Mouse (Mus musculus): ENCODE measurements around the gene Rpl31. TPM values are rescaled to one million over a fixed set of nuclear protein-coding genes. Genes with fewer than 3 reads are reported as not detected.
A peak's percentile ranks its signal among the peaks of the same experiment; 100 is the strongest.

The Rpl31 gene
- polyA plus RNA-seq, 1 experiment from 2014 or later, result 451 TPM

- Histone ChIP-seq H3K4me2 (ENCODE audit: low read depth) (no peak overlapping the region), H3K9me3 (ENCODE audit: control insufficient read depth, low read length) (no peaks in the 10 kb centered on the region), H3K9ac (ENCODE audit: low read length) (no peak overlapping the region), H3K27ac (ENCODE audit: low read depth, low read length) (no peak overlapping the region), H3K36me3 (ENCODE audit: control insufficient read depth, insufficient read depth, low read length) (no peaks in the 10 kb centered on the region), H3K4me3 (ENCODE audit: low read depth, low read length) (no peak overlapping the region), H3K4me1 (ENCODE audit: control insufficient read depth, insufficient read depth, low read length) (no peaks in the 10 kb centered on the region), H3K27me3 (ENCODE audit: control insufficient read depth, insufficient read depth, low read length) (no peaks in the 10 kb centered on the region)
- no peak for DNase-seq (ENCODE audit: low spot score)
- WGBS, result 75% methylated on average over 3 of the region's 3 CpGs
- ATAC-seq (ENCODE audit: insufficient read depth, low FRiP score, low TSS enrichment), result no peak
These were observed 18.8 kb downstream of the Rpl31 start for GRCm38 (mm10) chr1:39386456-39386855.

GRCm38 (mm10) chr1:39387497-39387896 is 19.9 kb downstream of the Rpl31 start:
- no peaks in the 10 kb centered on the region for H3K9me3 ChIP-seq (ENCODE audit: control insufficient read depth, low read length)
- H3K27ac ChIP-seq (ENCODE audit: low read depth, low read length), result no peak overlapping the region
- H3K4me3 ChIP-seq (ENCODE audit: low read depth, low read length), result no peak overlapping the region
- ATAC-seq (ENCODE audit: insufficient read depth, low FRiP score, low TSS enrichment), result no peak
- DNase-seq (ENCODE audit: low spot score), result no peak
- H3K27me3 ChIP-seq (ENCODE audit: control insufficient read depth, insufficient read depth, low read length), result no peaks in the 10 kb centered on the region
- no peak overlapping the region for H3K9ac ChIP-seq (ENCODE audit: low read length)
- WGBS, result 90% methylated on average over 4 of the region's 4 CpGs
- H3K4me2 ChIP-seq (ENCODE audit: low read depth), result no peak overlapping the region
- H3K4me1 ChIP-seq (ENCODE audit: control insufficient read depth, insufficient read depth, low read length), result no peaks in the 10 kb centered on the region
- no peaks in the 10 kb centered on the region for H3K36me3 ChIP-seq (ENCODE audit: control insufficient read depth, insufficient read depth, low read length)

GRCm38 (mm10) chr1:39388163-39388562 is 20.5 kb downstream of the Rpl31 start:
- WGBS, result 86% methylated on average over 2 of the region's 2 CpGs
- H3K9me3 ChIP-seq (ENCODE audit: control insufficient read depth, low read length), result no peaks in the 10 kb centered on the region
- H3K27ac ChIP-seq (ENCODE audit: low read depth, low read length), result no peak overlapping the region
- no peaks in the 10 kb centered on the region for H3K27me3 ChIP-seq (ENCODE audit: control insufficient read depth, insufficient read depth, low read length)
- DNase-seq (ENCODE audit: low spot score) (no peak), ATAC-seq (ENCODE audit: insufficient read depth, low FRiP score, low TSS enrichment) (no peak)
- no peak overlapping the region for H3K4me2 ChIP-seq (ENCODE audit: low read depth)
- no peak overlapping the region for H3K4me3 ChIP-seq (ENCODE audit: low read depth, low read length)
- no peaks in the 10 kb centered on the region for H3K4me1 ChIP-seq (ENCODE audit: control insufficient read depth, insufficient read depth, low read length)
- no peak overlapping the region for H3K9ac ChIP-seq (ENCODE audit: low read length)
- H3K36me3 ChIP-seq (ENCODE audit: control insufficient read depth, insufficient read depth, low read length), result no peaks in the 10 kb centered on the region

GRCm38 (mm10) chr1:39389338-39389737 is 21.7 kb downstream of the Rpl31 start:
- H3K27ac ChIP-seq (ENCODE audit: low read depth, low read length), result no peak overlapping the region
- no peaks in the 10 kb centered on the region for H3K27me3 ChIP-seq (ENCODE audit: control insufficient read depth, insufficient read depth, low read length)
- DNase-seq (ENCODE audit: low spot score), result no peak
- H3K9me3 ChIP-seq (ENCODE audit: control insufficient read depth, low read length), result no peaks in the 10 kb centered on the region
- no peak overlapping the region for H3K9ac ChIP-seq (ENCODE audit: low read length)
- no peak overlapping the region for H3K4me2 ChIP-seq (ENCODE audit: low read depth)
- H3K4me3 ChIP-seq (ENCODE audit: low read depth, low read length), result no peak overlapping the region
- no peaks in the 10 kb centered on the region for H3K4me1 ChIP-seq (ENCODE audit: control insufficient read depth, insufficient read depth, low read length)
- WGBS, result 94% methylated on average over 11 of the region's 11 CpGs
- ATAC-seq (ENCODE audit: insufficient read depth, low FRiP score, low TSS enrichment), result no peak
- no peaks in the 10 kb centered on the region for H3K36me3 ChIP-seq (ENCODE audit: control insufficient read depth, insufficient read depth, low read length)

GRCm38 (mm10) chr1:39391652-39392051 is 24.0 kb downstream of the Rpl31 start:
- 85% methylated on average over 6 of the region's 6 CpGs for WGBS
- no peak overlapping the region for H3K4me2 ChIP-seq (ENCODE audit: low read depth)
- no peaks in the 10 kb centered on the region for H3K9me3 ChIP-seq (ENCODE audit: control insufficient read depth, low read length)
- H3K27me3 ChIP-seq (ENCODE audit: control insufficient read depth, insufficient read depth, low read length), result no peaks in the 10 kb centered on the region
- ATAC-seq (ENCODE audit: insufficient read depth, low FRiP score, low TSS enrichment), result no peak
- H3K9ac ChIP-seq (ENCODE audit: low read length), result no peak overlapping the region
- H3K36me3 ChIP-seq (ENCODE audit: control insufficient read depth, insufficient read depth, low read length), result no peaks in the 10 kb centered on the region
- H3K4me3 ChIP-seq (ENCODE audit: low read depth, low read length), result no peak overlapping the region
- H3K27ac ChIP-seq (ENCODE audit: low read depth, low read length), result no peak overlapping the region
- no peaks in the 10 kb centered on the region for H3K4me1 ChIP-seq (ENCODE audit: control insufficient read depth, insufficient read depth, low read length)
- no peak for DNase-seq (ENCODE audit: low spot score)

- no peaks in the 10 kb centered on the region for H3K9me3 ChIP-seq (ENCODE audit: control insufficient read depth, low read length)
- WGBS, result 58% methylated on average over 3 of the region's 3 CpGs
- no peaks in the 10 kb centered on the region for H3K36me3 ChIP-seq (ENCODE audit: control insufficient read depth, insufficient read depth, low read length)
- no peak overlapping the region for H3K4me3 ChIP-seq (ENCODE audit: low read depth, low read length)
- no peak overlapping the region for H3K27ac ChIP-seq (ENCODE audit: low read depth, low read length)
- H3K27me3 ChIP-seq (ENCODE audit: control insufficient read depth, insufficient read depth, low read length), result no peaks in the 10 kb centered on the region
- DNase-seq (ENCODE audit: low spot score), result peak; percentile 78
- ATAC-seq (ENCODE audit: insufficient read depth, low FRiP score, low TSS enrichment), result no peak
- no peak overlapping the region for H3K4me2 ChIP-seq (ENCODE audit: low read depth)
- H3K4me1 ChIP-seq (ENCODE audit: control insufficient read depth, insufficient read depth, low read length), result no peaks in the 10 kb centered on the region
- no peak overlapping the region for H3K9ac ChIP-seq (ENCODE audit: low read length)
These were observed 24.5 kb downstream of the Rpl31 start for GRCm38 (mm10) chr1:39392189-39392588.

GRCm38 (mm10) chr1:39393217-39393867 is 25.7 kb downstream of the Rpl31 start:
- H3K9ac ChIP-seq (ENCODE audit: low read length), result no peak overlapping the region
- H3K4me1 ChIP-seq (ENCODE audit: control insufficient read depth, insufficient read depth, low read length), result no peaks in the 10 kb centered on the region
- H3K4me2 ChIP-seq (ENCODE audit: low read depth), result no peak overlapping the region
- no peaks in the 10 kb centered on the region for H3K36me3 ChIP-seq (ENCODE audit: control insufficient read depth, insufficient read depth, low read length)
- DNase-seq (ENCODE audit: low spot score) (no peak), ATAC-seq (ENCODE audit: insufficient read depth, low FRiP score, low TSS enrichment) (no peak)
- no peaks in the 10 kb centered on the region for H3K9me3 ChIP-seq (ENCODE audit: control insufficient read depth, low read length)
- WGBS, result 88% methylated on average over 8 of the region's 8 CpGs
- H3K4me3 ChIP-seq (ENCODE audit: low read depth, low read length), result no peak overlapping the region
- H3K27ac ChIP-seq (ENCODE audit: low read depth, low read length), result no peak overlapping the region
- no peaks in the 10 kb centered on the region for H3K27me3 ChIP-seq (ENCODE audit: control insufficient read depth, insufficient read depth, low read length)

GRCm38 (mm10) chr1:39394096-39394495 is 26.5 kb downstream of the Rpl31 start:
- Histone ChIP-seq H3K4me2 (ENCODE audit: low read depth) (no peak overlapping the region), H3K4me3 (ENCODE audit: low read depth, low read length) (no peak overlapping the region), H3K27ac (ENCODE audit: low read depth, low read length) (no peak overlapping the region), H3K36me3 (ENCODE audit: control insufficient read depth, insufficient read depth, low read length) (no peaks in the 10 kb centered on the region), H3K4me1 (ENCODE audit: control insufficient read depth, insufficient read depth, low read length) (no peaks in the 10 kb centered on the region), H3K27me3 (ENCODE audit: control insufficient read depth, insufficient read depth, low read length) (no peaks in the 10 kb centered on the region), H3K9me3 (ENCODE audit: control insufficient read depth, low read length) (no peaks in the 10 kb centered on the region), H3K9ac (ENCODE audit: low read length) (no peak overlapping the region)
- ATAC-seq (ENCODE audit: insufficient read depth, low FRiP score, low TSS enrichment), result no peak
- no peak for DNase-seq (ENCODE audit: low spot score)
- 60% methylated on average over 10 of the region's 10 CpGs for WGBS

- DNase-seq (ENCODE audit: low spot score) (no peak), ATAC-seq (ENCODE audit: insufficient read depth, low FRiP score, low TSS enrichment) (no peak)
- H3K27me3 ChIP-seq (ENCODE audit: control insufficient read depth, insufficient read depth, low read length), result no peaks in the 10 kb centered on the region
- no peak overlapping the region for H3K9ac ChIP-seq (ENCODE audit: low read length)
- no peaks in the 10 kb centered on the region for H3K36me3 ChIP-seq (ENCODE audit: control insufficient read depth, insufficient read depth, low read length)
- no peak overlapping the region for H3K4me3 ChIP-seq (ENCODE audit: low read depth, low read length)
- no peak overlapping the region for H3K4me2 ChIP-seq (ENCODE audit: low read depth)
- WGBS, result 92% methylated on average over 3 of the region's 3 CpGs
- H3K4me1 ChIP-seq (ENCODE audit: control insufficient read depth, insufficient read depth, low read length), result no peaks in the 10 kb centered on the region
- H3K27ac ChIP-seq (ENCODE audit: low read depth, low read length), result no peak overlapping the region
- no peaks in the 10 kb centered on the region for H3K9me3 ChIP-seq (ENCODE audit: control insufficient read depth, low read length)
These were observed 27.0 kb downstream of the Rpl31 start for GRCm38 (mm10) chr1:39394650-39395049.
